9 mouse cellular contexts compared by ENCODE assay signal in the genomic region with DNA sequence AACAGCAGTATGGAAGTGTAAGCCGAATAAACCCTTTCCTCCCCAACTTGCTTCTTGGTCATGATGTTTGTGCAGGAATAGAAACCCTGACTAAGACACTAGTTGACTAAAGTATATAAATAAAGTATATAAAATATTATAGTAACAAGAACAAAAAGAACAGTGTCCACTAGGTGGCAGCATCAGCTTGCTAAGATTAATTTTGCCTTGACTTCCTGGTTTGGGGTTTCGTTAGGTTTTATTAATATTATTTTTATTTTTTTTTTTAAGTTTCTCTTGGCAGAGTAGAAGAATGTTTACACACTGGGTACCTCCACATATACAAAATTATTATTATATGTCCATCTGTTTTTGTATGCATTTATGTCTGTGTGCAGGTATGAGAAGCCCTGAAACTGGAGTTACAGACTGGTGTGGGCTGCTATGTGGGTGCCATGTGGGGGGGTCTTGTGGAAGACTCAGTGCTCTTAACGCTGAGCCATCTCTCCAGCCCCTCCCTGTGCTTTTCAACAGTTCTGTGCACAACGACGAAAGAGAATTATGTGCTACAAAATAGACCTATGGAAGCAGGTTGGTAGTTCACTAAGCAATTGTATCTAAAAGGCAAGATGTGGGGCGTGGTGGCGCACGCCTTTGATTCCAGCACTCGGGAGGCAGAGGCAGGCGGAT. TPM values are rescaled to one million over a fixed set of nuclear protein-coding genes. Genes with fewer than 3 reads are reported as not detected.
A peak's percentile ranks its signal among the peaks of the same experiment; 100 is the strongest.
DNase-seq lines count a peak whose midpoint lies in the region; ATAC-seq and TF ChIP-seq lines count a peak whose summit lies in the region.
"Had no signal": no experiment of that assay in that cellular context is flagged by ENCODE, and none has a peak within 500 bp of the region (broad histone marks: within the 10 kb centered on the region; RNA-seq: fewer than 3 reads in every experiment).

No protein-coding gene starts in this region.

- H3K27me3 ChIP-seq in thymus, adult 2 months (ENCODE audit: control insufficient read depth, insufficient read depth, low read length), result no peaks in the 10 kb centered on the region
- H3K27me3 ChIP-seq in kidney, embryonic 14.5 days (ENCODE audit: control insufficient read depth, insufficient read depth, low read length), result peaks cover 4% of the 10 kb centered on the region; the same call in 1 of the 2 replicates
- no peaks in the 10 kb centered on the region for H3K27me3 ChIP-seq in liver, postnatal 0 days (ENCODE audit: insufficient read depth, low read length)
- H3K27me3 ChIP-seq in neural tube, embryonic 15.5 days (replicated peaks), result peaks cover 38% of the 10 kb centered on the region

- no peak overlapping the region for H3K9ac ChIP-seq in kidney, embryonic 14.5 days (ENCODE audit: low read depth, low read length)
- no peak overlapping the region for H3K9ac ChIP-seq in liver, postnatal 0 days (replicated peaks)
- H3K9ac ChIP-seq in neural tube, embryonic 15.5 days (replicated peaks), result no peak overlapping the region

- ATAC-seq in kidney, embryonic 14.5 days (ENCODE audit: low FRiP score, low TSS enrichment), result 0 out of 2 replicates have a peak, but pooled peaks have one; percentile 20
- ATAC-seq in liver, postnatal 0 days, result peak; percentile 22; the same call in 1 of the 2 replicates
- no peak; the same call in 1 of the 2 replicates for ATAC-seq in neural tube, embryonic 15.5 days (ENCODE audit: low FRiP score)

- TF ChIP-seq EP300 in liver, postnatal 0 days (IDR thresholded peaks at IDR 0.05; ENCODE audit: low read depth), result no peak

- TF ChIP-seq POLR2A in thymus, adult 2 months (IDR thresholded peaks at IDR 0.05; ENCODE audit: control insufficient read depth, extremely low read depth, insufficient read depth, low read length, poor library complexity), result no peak

- WGBS in thymus, adult 2 months, result 25% methylated on average over 10 of the region's 10 CpGs
- WGBS in kidney, embryonic 14.5 days, result 34% methylated on average over 10 of the region's 10 CpGs
- WGBS in liver, postnatal 0 days (ENCODE audit: insufficient replicate concordance), result 21% methylated on average over 10 of the region's 10 CpGs
- 37% methylated on average over 10 of the region's 10 CpGs for WGBS in neural tube, embryonic 15.5 days

- no peaks in the 10 kb centered on the region for H3K36me3 ChIP-seq in thymus, adult 2 months (ENCODE audit: control insufficient read depth, insufficient read depth, low read length)
- H3K36me3 ChIP-seq in kidney, embryonic 14.5 days (ENCODE audit: control insufficient read depth, insufficient read depth, low read length), result no peaks in the 10 kb centered on the region
- H3K36me3 ChIP-seq in liver, postnatal 0 days (replicated peaks; ENCODE audit: insufficient read depth, low read length), result no peaks in the 10 kb centered on the region
- H3K36me3 ChIP-seq in neural tube, embryonic 15.5 days, result no peaks in the 10 kb centered on the region

- no peak overlapping the region for H3K4me2 ChIP-seq in kidney, embryonic 14.5 days (replicated peaks; ENCODE audit: low read depth, low read length)
- H3K4me2 ChIP-seq in liver, postnatal 0 days (ENCODE audit: low read depth, low read length), result peak overlapping the region; percentile 62
- peak overlapping the region; percentile 23 for H3K4me2 ChIP-seq in neural tube, embryonic 15.5 days

- 0 out of 2 replicates have a peak overlapping the region, but pooled peaks have one; percentile 4 for H3K4me3 ChIP-seq in thymus, adult 2 months (ENCODE audit: control insufficient read depth, insufficient read depth, low read length)
- no peak overlapping the region for H3K4me3 ChIP-seq in kidney, embryonic 14.5 days (ENCODE audit: low read length)
- no peak overlapping the region for H3K4me3 ChIP-seq in liver, postnatal 0 days (ENCODE audit: low read depth, low read length)
- H3K4me3 ChIP-seq in neural tube, embryonic 15.5 days (replicated peaks), result no peak overlapping the region

- no peak for TF ChIP-seq CTCF in thymus, adult 2 months (IDR thresholded peaks at IDR 0.05; ENCODE audit: borderline replicate concordance, control insufficient read depth, extremely low read depth, insufficient read depth, low read length, poor library complexity)
- TF ChIP-seq CTCF in liver, postnatal 0 days (IDR thresholded peaks at IDR 0.05; ENCODE audit: low read depth), result peak; percentile 63

- H3K4me1 ChIP-seq in thymus, adult 2 months (replicated peaks; ENCODE audit: control insufficient read depth, insufficient read depth, low read length), result peaks cover 4% of the 10 kb centered on the region
- H3K4me1 ChIP-seq in kidney, embryonic 14.5 days (ENCODE audit: control insufficient read depth, insufficient read depth, low read length), result no peaks in the 10 kb centered on the region
- peaks cover 6% of the 10 kb centered on the region; the same call in 1 of the 2 replicates for H3K4me1 ChIP-seq in liver, postnatal 0 days (ENCODE audit: insufficient read depth)
- H3K4me1 ChIP-seq in neural tube, embryonic 15.5 days, result 0 out of 2 replicates have a peak, but pooled peaks cover 3% of the 10 kb centered on the region

- no peak overlapping the region for H3K27ac ChIP-seq in thymus, adult 2 months (ENCODE audit: control insufficient read depth, insufficient read depth, low read length)
- no peak overlapping the region for H3K27ac ChIP-seq in kidney, embryonic 14.5 days (ENCODE audit: low read depth, low read length)
- H3K27ac ChIP-seq in liver, postnatal 0 days (ENCODE audit: low read depth), result no peak overlapping the region
- no peak overlapping the region for H3K27ac ChIP-seq in neural tube, embryonic 15.5 days (replicated peaks)

- DNase-seq in thymus, adult 2 months, result peak; percentile 51
- DNase-seq in thymus, postnatal 36 days, result no peak
- peak; percentile 50 for DNase-seq in c-Kit-negative CD71-positive TER-119-positive erythroid progenitor cells, embryonic 14.5 days (ENCODE audit: low read depth, low spot score)
- DNase-seq in heart, adult 8-10 months (ENCODE audit: low spot score), result peak; percentile 65
- DNase-seq in liver, postnatal 0 days, result peak; percentile 51
- DNase-seq in gastrocnemius, postnatal 25 days, result no peak

- H3K9me3 ChIP-seq in kidney, embryonic 14.5 days (ENCODE audit: control insufficient read depth, low read length), result no peaks in the 10 kb centered on the region
- H3K9me3 ChIP-seq in liver, postnatal 0 days (ENCODE audit: low read length), result no peaks in the 10 kb centered on the region
- no peaks in the 10 kb centered on the region for H3K9me3 ChIP-seq in neural tube, embryonic 15.5 days (replicated peaks)

RNA-seq across cellular contexts. Expression of gene Fcrlb, which starts 11.8 kb away (rescaled TPM):
- polyA plus RNA-seq in thymus, adult 2 months (2012; rRNA removed), result 1.00 and 1.1 TPM in 2 replicates
- not detected for total RNA-seq in heart, adult 8-10 months (2022)
- polyA plus RNA-seq in kidney, embryonic 14.5 days (2014; fragmentation: Nextera tagmentation; extraction: Ambion mirVana), result not detected in 2 replicates
- 0.36 and 0.41 TPM in 2 replicates for polyA plus RNA-seq in liver, postnatal 0 days (2015; fragmentation: Nextera tagmentation; extraction: Ambion mirVana)
- 1.1 and 1.4 TPM in 2 replicates for polyA plus RNA-seq in neural tube, embryonic 15.5 days (2015; fragmentation: Nextera tagmentation; extraction: Ambion mirVana)
- not detected for total RNA-seq in gastrocnemius, postnatal 25 days (2021)

RNA-seq across cellular contexts. Expression of gene Dusp12, which starts 15.6 kb away (rescaled TPM):
- polyA plus RNA-seq in thymus, adult 2 months (2012; rRNA removed), result 17.7 and 19.3 TPM in 2 replicates
- total RNA-seq in heart, adult 8-10 months (2022), result 1 to 10 TPM; 7.6 to 8.9 (median 8.3) TPM
- 36.9 and 41.7 TPM in 2 replicates for polyA plus RNA-seq in kidney, embryonic 14.5 days (2014; fragmentation: Nextera tagmentation; extraction: Ambion mirVana)
- polyA plus RNA-seq in liver, postnatal 0 days (2015; fragmentation: Nextera tagmentation; extraction: Ambion mirVana), result 26.1 and 29.1 TPM in 2 replicates
- 43.5 and 51.7 TPM in 2 replicates for polyA plus RNA-seq in neural tube, embryonic 15.5 days (2015; fragmentation: Nextera tagmentation; extraction: Ambion mirVana)
- 1 to 10 TPM; 4.0 TPM for total RNA-seq in gastrocnemius, postnatal 25 days (2021)

RNA-seq across cellular contexts. Expression of gene Gm26620, which starts 16.1 kb away (rescaled TPM):
- polyA plus RNA-seq in thymus, adult 2 months (2012; rRNA removed), result 0.26 and 0.46 TPM in 2 replicates
- under 1 TPM in 3 of 4 experiments, not detected in 1; 0.44 to 0.68 (median 0.57) TPM for total RNA-seq in heart, adult 8-10 months (2022)
- 0.69 TPM in 1 of 2 replicates, not detected in the other for polyA plus RNA-seq in kidney, embryonic 14.5 days (2014; fragmentation: Nextera tagmentation; extraction: Ambion mirVana)
- 0.97 and 1.7 TPM in 2 replicates for polyA plus RNA-seq in liver, postnatal 0 days (2015; fragmentation: Nextera tagmentation; extraction: Ambion mirVana)
- polyA plus RNA-seq in neural tube, embryonic 15.5 days (2015; fragmentation: Nextera tagmentation; extraction: Ambion mirVana), result 0.36 and 0.91 TPM in 2 replicates
- total RNA-seq in gastrocnemius, postnatal 25 days (2021), result under 1 TPM in 1 of 2 experiments, not detected in 1; 0.35 TPM

RNA-seq across cellular contexts. Expression of gene Fcrla, which starts 26.4 kb away (rescaled TPM):
- polyA plus RNA-seq in thymus, adult 2 months (2012; rRNA removed), result 9.9 and 11.0 TPM in 2 replicates
- 1 to 10 TPM in 1 of 4 experiments, under 1 TPM in 2, not detected in 1; 0.75 to 1.1 (median 0.86) TPM for total RNA-seq in heart, adult 8-10 months (2022)
- not detected in 2 replicates for polyA plus RNA-seq in kidney, embryonic 14.5 days (2014; fragmentation: Nextera tagmentation; extraction: Ambion mirVana)
- polyA plus RNA-seq in liver, postnatal 0 days (2015; fragmentation: Nextera tagmentation; extraction: Ambion mirVana), result 9.0 and 10.4 TPM in 2 replicates
- not detected in 2 replicates for polyA plus RNA-seq in neural tube, embryonic 15.5 days (2015; fragmentation: Nextera tagmentation; extraction: Ambion mirVana)
- total RNA-seq in gastrocnemius, postnatal 25 days (2021), result not detected
- polyA plus RNA-seq: frontal cortex, adult 2 months had no signal

RNA-seq across cellular contexts. Expression of gene Atf6, which starts 33.4 kb away (rescaled TPM):
- 5.4 and 7.0 TPM in 2 replicates for polyA plus RNA-seq in thymus, adult 2 months (2012; rRNA removed)
- 10 to 100 TPM; 70.6 to 81.4 (median 76.4) TPM for total RNA-seq in heart, adult 8-10 months (2022)
- polyA plus RNA-seq in kidney, embryonic 14.5 days (2014; fragmentation: Nextera tagmentation; extraction: Ambion mirVana), result 6.7 and 11.6 TPM in 2 replicates
- 5.0 and 6.0 TPM in 2 replicates for polyA plus RNA-seq in liver, postnatal 0 days (2015; fragmentation: Nextera tagmentation; extraction: Ambion mirVana)
- 7.1 and 7.2 TPM in 2 replicates for polyA plus RNA-seq in neural tube, embryonic 15.5 days (2015; fragmentation: Nextera tagmentation; extraction: Ambion mirVana)
- total RNA-seq in gastrocnemius, postnatal 25 days (2021), result 10 to 100 TPM; 16.8 to 16.9 TPM

Comparison
In these comparisons a context has a peak if more than half of its experiments do, and no peak if none do; other contexts are left out.
1. DNase-seq: peak in thymus, adult 2 months (single experiment), c-Kit-negative CD71-positive TER-119-positive erythroid progenitor cells, embryonic 14.5 days (single experiment), heart, adult 8-10 months (single experiment) and liver, postnatal 0 days (single experiment); none in thymus, postnatal 36 days (0 of 2) and gastrocnemius, postnatal 25 days (single experiment).